Mouse (Mus musculus) kidney, adult 11 months (tissue): ENCODE data around the gene Nrxn1.

ENCODE experiments used
- DNase-seq: peaks from one replicate; pipeline ENCODE4 v3.0.0; 2022

The Nrxn1 gene

GRCm38 (mm10) chr17:90420757-90421156, 672.1 kb downstream of the Nrxn1 start:
- DNase-seq, result no peak

GRCm38 (mm10) chr17:90419615-90420014, 673.3 kb downstream of the Nrxn1 start:
- no peak for DNase-seq

- no peak for DNase-seq
Observed at GRCm38 (mm10) chr17:90396357-90396756, 696.5 kb downstream of the Nrxn1 start.

GRCm38 (mm10) chr17:90394606-90395005, 698.3 kb downstream of the Nrxn1 start:
- DNase-seq, result no peak

GRCm38 (mm10) chr17:90392751-90393150, 700.1 kb downstream of the Nrxn1 start:
- DNase-seq, result no peak

- no peak for DNase-seq
Observed at GRCm38 (mm10) chr17:90390316-90391212, 702.3 kb downstream of the Nrxn1 start.

GRCm38 (mm10) chr17:90384856-90385255, 708.0 kb downstream of the Nrxn1 start:
- no peak for DNase-seq

- DNase-seq, result no peak
Observed at GRCm38 (mm10) chr17:90382496-90383443, 710.1 kb downstream of the Nrxn1 start.

- DNase-seq, result no peak
Observed at GRCm38 (mm10) chr17:90376533-90376932, 716.3 kb downstream of the Nrxn1 start.

GRCm38 (mm10) chr17:90362169-90362568, 730.7 kb downstream of the Nrxn1 start:
- no peak for DNase-seq

- DNase-seq, result no peak
Observed at GRCm38 (mm10) chr17:90349385-90350095, 743.3 kb downstream of the Nrxn1 start.

- DNase-seq, result no peak
Observed at GRCm38 (mm10) chr17:90346735-90347475, 746.0 kb downstream of the Nrxn1 start.

GRCm38 (mm10) chr17:90333445-90333844, 759.4 kb downstream of the Nrxn1 start:
- no peak for DNase-seq

- no peak for DNase-seq
Observed at GRCm38 (mm10) chr17:90323674-90324073, 769.2 kb downstream of the Nrxn1 start.

GRCm38 (mm10) chr17:90272225-90272624, 820.6 kb downstream of the Nrxn1 start:
- DNase-seq, result no peak

GRCm38 (mm10) chr17:90271165-90271564, 821.7 kb downstream of the Nrxn1 start:
- no peak for DNase-seq

- DNase-seq, result no peak
Observed at GRCm38 (mm10) chr17:90269143-90269542, 823.7 kb downstream of the Nrxn1 start.

GRCm38 (mm10) chr17:90253451-90254131, 839.3 kb downstream of the Nrxn1 start:
- DNase-seq, result no peak

- no peak for DNase-seq
Observed at GRCm38 (mm10) chr17:90252196-90252595, 840.7 kb downstream of the Nrxn1 start.

GRCm38 (mm10) chr17:90247071-90247849, 845.6 kb downstream of the Nrxn1 start:
- DNase-seq, result no peak

GRCm38 (mm10) chr17:90244339-90244738, 848.5 kb downstream of the Nrxn1 start:
- no peak for DNase-seq
